Mouse (Mus musculus) kidney, adult 2 months (tissue): ENCODE data around the gene 1700012P22Rik. TPM values are rescaled to one million over a fixed set of nuclear protein-coding genes. Genes with fewer than 3 reads are reported as not detected.

Experiments
- DNase-seq: peaks from one replicate; pipeline ENCODE4 v3.0.0; 2021
- H3K27ac ChIP-seq: fragments of 200-500 bp; 2 replicates; pipeline ENCODE4 v1.5.1; 2012; ENCODE audit warnings: low read depth, low read length, control low read depth, inconsistent platforms; ENCODE audit not compliant: insufficient read depth
- H3K27me3 ChIP-seq: fragments of 200-500 bp; replicated peaks from 2 replicates; pipeline ENCODE4 v1.6.1; 2012; ENCODE audit warnings: mild to moderate bottlenecking, moderate library complexity, low read length, inconsistent platforms; ENCODE audit not compliant: control insufficient read depth, insufficient read depth
- H3K36me3 ChIP-seq: fragments of 200-500 bp; 2 replicates; pipeline ENCODE4 v1.6.1; 2012; ENCODE audit warnings: mild to moderate bottlenecking, moderate library complexity, low read length, inconsistent platforms; ENCODE audit not compliant: control insufficient read depth, insufficient read depth
- H3K4me1 ChIP-seq: fragments of 200-500 bp; 2 replicates; pipeline ENCODE4 v1.6.1; 2011; ENCODE audit warnings: low read length; ENCODE audit not compliant: control insufficient read depth, insufficient read depth
- H3K4me3 ChIP-seq: fragments of 200-500 bp; 2 replicates; pipeline ENCODE4 v1.5.1; 2011; ENCODE audit warnings: mild to moderate bottlenecking, low read depth, low read length, control low read depth; ENCODE audit not compliant: insufficient read depth
- CTCF ChIP-seq: fragments of 200-500 bp; conservative IDR thresholded peaks from 2 replicates; pipeline ENCODE4 v1.5.1; 2011; ENCODE audit warnings: low read depth, mild to moderate bottlenecking, control low read depth, low read length, moderate library complexity, mixed read lengths; ENCODE audit not compliant: insufficient read depth, insufficient read length
- POLR2A ChIP-seq: fragments of 200-500 bp; IDR thresholded peaks from one replicate; pipeline ENCODE4 v1.6.1; 2011; ENCODE audit warnings: low read depth, low read length, control low read depth
- whole genome bisulfite sequencing: fragments of 180-500 bp; shearing (Covaris S2); methylation state at CpG from one replicate; pipeline ENCODE4 v1.1.7; 2018; 5-methylcytosine and 5-hydroxymethylcytosine counted together
- polyA plus RNA-seq: library from polyadenylated mRNA; depleted of rRNA; stranded (reverse); fragments of >200 nt; gene quantifications from 2 replicates; pipeline ENCODE4 v1.2.3, GENCODE M21; 2012; rRNA removed

1700012P22Rik gene
- polyA plus RNA-seq, 1 experiment, result not detected

DNA sequence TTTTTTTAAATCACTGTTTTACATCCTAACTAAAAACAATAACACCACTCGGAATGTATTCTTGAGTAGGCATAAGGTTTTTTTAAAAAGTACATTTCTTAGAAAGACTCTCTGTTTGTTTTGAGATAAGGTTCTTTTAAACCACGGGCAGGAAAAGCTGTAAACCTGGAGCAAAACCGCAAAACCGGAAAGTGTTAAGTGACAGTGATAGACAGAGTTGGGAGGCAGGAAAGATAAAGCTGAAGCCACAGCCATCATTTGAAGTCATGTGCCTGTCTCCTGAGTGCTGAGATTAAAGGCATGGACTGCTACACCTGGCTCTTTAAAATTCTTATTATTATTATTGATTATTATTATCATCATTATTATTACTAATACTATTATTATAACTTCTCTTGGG is 35.9 kb downstream of the 1700012P22Rik start:
- no peak overlapping the region for H3K4me3 ChIP-seq
- no peak for DNase-seq
- H3K27me3 ChIP-seq, result no peaks in the 10 kb centered on the region
- WGBS, result 35% methylated on average over 4 of the region's 4 CpGs
- TF ChIP-seq CTCF, result no peak
- TF ChIP-seq POLR2A, result no peak
- H3K27ac ChIP-seq, result no peak overlapping the region
- no peaks in the 10 kb centered on the region for H3K36me3 ChIP-seq
- no peaks in the 10 kb centered on the region for H3K4me1 ChIP-seq

- no peak for DNase-seq
- WGBS, result 34% methylated on average over 3 of the region's 3 CpGs
Measured at GRCm38 (mm10) chr4:144396316-144396715, 42.3 kb downstream of the 1700012P22Rik start.

GRCm38 (mm10) chr4:144377911-144378310 is 60.7 kb downstream of the 1700012P22Rik start, which contains the start of gene Pramef20:
Pramef20 (minus strand) TSS chr4:144377933.
- Histone ChIP-seq H3K4me1 (no peaks in the 10 kb centered on the region), H3K27ac (no peak within 1 kb of the TSS), H3K27me3 (no peaks in the 10 kb centered on the region), H3K4me3 (no peak within 1 kb of the TSS), H3K36me3 (no peaks in the 10 kb centered on the region)
- 39% methylated on average over 2 of the region's 2 CpGs for WGBS
- no peak for DNase-seq
- TF ChIP-seq CTCF (no peak), POLR2A (no peak)

More at GRCm38 (mm10) chr4:144396316-144396715, 42.3 kb downstream of the 1700012P22Rik start:
- Histone ChIP-seq H3K36me3 (no peaks in the 10 kb centered on the region), H3K27me3 (no peaks in the 10 kb centered on the region), H3K4me3 (no peak overlapping the region), H3K4me1 (no peaks in the 10 kb centered on the region), H3K27ac (no peak overlapping the region)
- TF ChIP-seq CTCF (no peak), POLR2A (no peak)

Other genes with a start within 250 kb of the 1700012P22Rik start
- not detected in 2 replicates for gene Oog2, start 248.1 kb downstream of the 1700012P22Rik start, polyA plus RNA-seq
- gene C87977, start 225.5 kb downstream of the 1700012P22Rik start, polyA plus RNA-seq, result not detected in 2 replicates
- gene Pramel5, start 158.3 kb downstream of the 1700012P22Rik start, polyA plus RNA-seq, result not detected in 2 replicates
- not detected in 2 replicates for gene Gm13128, start 108.5 kb downstream of the 1700012P22Rik start, polyA plus RNA-seq
- not detected in 2 replicates for gene Gm13119, start 80.8 kb downstream of the 1700012P22Rik start, polyA plus RNA-seq
- not detected in 2 replicates for gene Pramef20, start 60.8 kb downstream of the 1700012P22Rik start, polyA plus RNA-seq
- 0.22 and 0.23 TPM in 2 replicates for gene Pramef12, start 30.3 kb downstream of the 1700012P22Rik start, polyA plus RNA-seq
- gene Gm9944, start 14.5 kb upstream of the 1700012P22Rik start, polyA plus RNA-seq, result not detected in 2 replicates
- gene Aadacl3, start 25.0 kb upstream of the 1700012P22Rik start, polyA plus RNA-seq, result not detected in 2 replicates
- gene 9430007A20Rik, start 81.0 kb upstream of the 1700012P22Rik start, polyA plus RNA-seq, result not detected in 2 replicates
- gene Gm13124, start 126.4 kb upstream of the 1700012P22Rik start, polyA plus RNA-seq, result not detected in 2 replicates
- not detected in 2 replicates for gene Aadacl4, start 174.9 kb upstream of the 1700012P22Rik start, polyA plus RNA-seq
- not detected in 2 replicates for gene Gm436, start 247.6 kb upstream of the 1700012P22Rik start, polyA plus RNA-seq